Mouse (Mus musculus) E14TG2a.4 (cell line): ENCODE data around the gene Crtc3.

Experiments
- CTCF ChIP-seq: conservative IDR thresholded peaks from 2 replicates; pipeline ENCODE4 v1.5.1; 2014; ENCODE audit warnings: low read length
- NANOG ChIP-seq: IDR thresholded peaks from 2 replicates; pipeline ENCODE4 v1.6.1; 2014; ENCODE audit warnings: borderline replicate concordance, low read length, mixed read lengths

- TF ChIP-seq CTCF (no peak), NANOG (no peak)
Measured at GRCm38 (mm10) chr7:80555146-80555545, 133.5 kb downstream of the Crtc3 start.
